Mouse (Mus musculus) forebrain, embryonic 12.5 days (tissue): Measurements from ENCODE around the gene Mtmr12. TPM values are rescaled to one million over a fixed set of nuclear protein-coding genes. Genes with fewer than 3 reads are reported as not detected.
A peak's percentile ranks its signal among the peaks of the same experiment; 100 is the strongest.

Experiments
- ATAC-seq: fragments of 200-750 bp; cut with Nextera tagmentation; 2 replicates; pipeline ENCODE4 v1.8.0; 2017; ENCODE audit warnings: moderate TSS enrichment; ENCODE audit not compliant: low FRiP score
- H3K27ac ChIP-seq: fragments of 300-500 bp; sonication (generic); 2 replicates; pipeline ENCODE4 v1.5.1; 2016; ENCODE audit warnings: mild to moderate bottlenecking
- H3K27me3 ChIP-seq: fragments of 300-500 bp; sonication (generic); 2 replicates; pipeline ENCODE4 v1.6.1; 2016; ENCODE audit warnings: mild to moderate bottlenecking
- H3K36me3 ChIP-seq: fragments of 300-500 bp; sonication (generic); replicated peaks from 2 replicates; pipeline ENCODE4 v1.6.1; 2016; ENCODE audit warnings: mild to moderate bottlenecking
- H3K4me1 ChIP-seq: fragments of 300-500 bp; sonication (generic); 2 replicates; pipeline ENCODE4 v1.6.1; 2016
- H3K4me2 ChIP-seq: fragments of 300-500 bp; sonication (generic); 2 replicates; pipeline ENCODE4 v1.6.1; 2016; ENCODE audit warnings: mild to moderate bottlenecking, moderate library complexity
- H3K4me3 ChIP-seq: fragments of 300-500 bp; sonication (generic); replicated peaks from 2 replicates; pipeline ENCODE4 v1.5.1; 2016; ENCODE audit warnings: mild to moderate bottlenecking
- H3K9ac ChIP-seq: fragments of 300-500 bp; sonication (generic); 2 replicates; pipeline ENCODE4 v1.6.1; 2016; ENCODE audit warnings: mild to moderate bottlenecking
- H3K9me3 ChIP-seq: fragments of 300-500 bp; sonication (generic); 2 replicates; pipeline ENCODE4 v1.6.1; 2016
- WGBS: fragments of 180-500 bp; shearing (Covaris S2); methylation state at CpG from one replicate; pipeline ENCODE4 v1.1.7; 2016; 5-methylcytosine and 5-hydroxymethylcytosine counted together
- polyA plus RNA-seq: library from polyadenylated mRNA; unstranded; fragments of >200 nt; fragmentation: Nextera tagmentation; extraction: Ambion mirVana; gene quantifications from 2 replicates; pipeline ENCODE4 v1.2.1, GENCODE M21; 2016

Gene Mtmr12
- polyA plus RNA-seq, 1 experiment from 2014 or later = 15.7 TPM

- H3K9ac ChIP-seq = no peak overlapping the region
- H3K9me3 ChIP-seq = no peaks in the 10 kb centered on the region
- H3K4me2 ChIP-seq = no peak overlapping the region
- H3K27ac ChIP-seq = no peak overlapping the region
- H3K36me3 ChIP-seq = peaks cover 10% of the 10 kb centered on the region
- H3K27me3 ChIP-seq = no peaks in the 10 kb centered on the region
- no peak overlapping the region for H3K4me3 ChIP-seq
- ATAC-seq = no peak
- H3K4me1 ChIP-seq = peaks cover 14% of the 10 kb centered on the region
- WGBS = 76% methylated on average over 6 of the region's 6 CpGs
Measured at GRCm38 (mm10) chr15:12245580-12246359, 40.9 kb downstream of the Mtmr12 start.

GRCm38 (mm10) chr15:12246360-12247158, 41.7 kb downstream of the Mtmr12 start:
- H3K4me2 ChIP-seq = no peak overlapping the region
- WGBS = 56% methylated on average over 11 of the region's 11 CpGs
- peaks cover 14% of the 10 kb centered on the region for H3K4me1 ChIP-seq
- 0 out of 2 replicates have a peak, but pooled peaks have one; percentile 44 for ATAC-seq
- H3K36me3 ChIP-seq = peaks cover 16% of the 10 kb centered on the region
- H3K27me3 ChIP-seq = no peaks in the 10 kb centered on the region
- no peak overlapping the region for H3K4me3 ChIP-seq
- no peak overlapping the region for H3K9ac ChIP-seq
- no peaks in the 10 kb centered on the region for H3K9me3 ChIP-seq
- no peak overlapping the region; the same call in 1 of the 2 replicates for H3K27ac ChIP-seq

GRCm38 (mm10) chr15:12247159-12247603, 42.4 kb downstream of the Mtmr12 start:
- Histone ChIP-seq H3K9me3 (no peaks in the 10 kb centered on the region), H3K4me1 (peaks cover 14% of the 10 kb centered on the region), H3K36me3 (peaks cover 22% of the 10 kb centered on the region), H3K4me3 (no peak overlapping the region), H3K27ac (no peak overlapping the region), H3K27me3 (no peaks in the 10 kb centered on the region), H3K4me2 (no peak overlapping the region), H3K9ac (no peak overlapping the region)
- no peak for ATAC-seq
- 51% methylated on average over 4 of the region's 4 CpGs for WGBS

GRCm38 (mm10) chr15:12248279-12248678, 43.5 kb downstream of the Mtmr12 start:
- H3K9me3 ChIP-seq = no peaks in the 10 kb centered on the region
- 65% methylated on average over 4 of the region's 4 CpGs for WGBS
- no peaks in the 10 kb centered on the region for H3K27me3 ChIP-seq
- no peak for ATAC-seq
- peaks cover 29% of the 10 kb centered on the region for H3K36me3 ChIP-seq
- no peak overlapping the region for H3K4me3 ChIP-seq
- H3K4me1 ChIP-seq = peaks cover 14% of the 10 kb centered on the region
- H3K9ac ChIP-seq = no peak overlapping the region
- H3K27ac ChIP-seq = no peak overlapping the region
- no peak overlapping the region for H3K4me2 ChIP-seq

- H3K9ac ChIP-seq = no peak overlapping the region
- no peak for ATAC-seq
- no peak overlapping the region for H3K4me3 ChIP-seq
- peaks cover 26% of the 10 kb centered on the region for H3K36me3 ChIP-seq
- H3K27me3 ChIP-seq = no peaks in the 10 kb centered on the region
- 86% methylated on average over 5 of the region's 5 CpGs for WGBS
- no peaks in the 10 kb centered on the region for H3K9me3 ChIP-seq
- H3K4me2 ChIP-seq = no peak overlapping the region
- H3K4me1 ChIP-seq = peaks cover 14% of the 10 kb centered on the region
- no peak overlapping the region for H3K27ac ChIP-seq
Measured at GRCm38 (mm10) chr15:12250350-12250749, 45.5 kb downstream of the Mtmr12 start.

GRCm38 (mm10) chr15:12251416-12252140, 46.8 kb downstream of the Mtmr12 start:
- Histone ChIP-seq H3K9ac (no peak overlapping the region), H3K9me3 (no peaks in the 10 kb centered on the region)
- ATAC-seq = no peak

GRCm38 (mm10) chr15:12252141-12252489, 47.3 kb downstream of the Mtmr12 start:
- no peak overlapping the region for H3K9ac ChIP-seq
- H3K4me1 ChIP-seq = peaks cover 5% of the 10 kb centered on the region; the same call in 1 of the 2 replicates
- no peaks in the 10 kb centered on the region for H3K9me3 ChIP-seq
- no peak overlapping the region for H3K4me3 ChIP-seq
- WGBS = 95% methylated on average over 2 of the region's 2 CpGs
- no peak overlapping the region for H3K4me2 ChIP-seq
- no peaks in the 10 kb centered on the region for H3K27me3 ChIP-seq
- ATAC-seq = no peak
- no peak overlapping the region for H3K27ac ChIP-seq
- peaks cover 26% of the 10 kb centered on the region for H3K36me3 ChIP-seq

More at GRCm38 (mm10) chr15:12251416-12252140, 46.8 kb downstream of the Mtmr12 start:
- Histone ChIP-seq H3K4me1 (peaks cover 11% of the 10 kb centered on the region), H3K4me2 (no peak overlapping the region), H3K36me3 (peaks cover 23% of the 10 kb centered on the region), H3K27me3 (no peaks in the 10 kb centered on the region), H3K27ac (no peak overlapping the region), H3K4me3 (no peak overlapping the region)
- WGBS = 93% methylated on average over 15 of the region's 15 CpGs

- no peaks in the 10 kb centered on the region for H3K9me3 ChIP-seq
- no peak overlapping the region for H3K9ac ChIP-seq
- no peak overlapping the region for H3K4me2 ChIP-seq
- no peak for ATAC-seq
- WGBS = 92% methylated on average over 16 of the region's 16 CpGs
- H3K27ac ChIP-seq = no peak overlapping the region
- no peaks in the 10 kb centered on the region for H3K4me1 ChIP-seq
- no peak overlapping the region for H3K4me3 ChIP-seq
- no peaks in the 10 kb centered on the region for H3K27me3 ChIP-seq
- H3K36me3 ChIP-seq = peaks cover 57% of the 10 kb centered on the region
Measured at GRCm38 (mm10) chr15:12257730-12258494, 53.1 kb downstream of the Mtmr12 start.

GRCm38 (mm10) chr15:12263056-12263455, 58.2 kb downstream of the Mtmr12 start:
- no peaks in the 10 kb centered on the region for H3K9me3 ChIP-seq
- no peak overlapping the region for H3K4me3 ChIP-seq
- H3K4me1 ChIP-seq = no peaks in the 10 kb centered on the region
- no peaks in the 10 kb centered on the region for H3K27me3 ChIP-seq
- H3K27ac ChIP-seq = no peak overlapping the region
- ATAC-seq = no peak
- peaks cover 87% of the 10 kb centered on the region for H3K36me3 ChIP-seq
- no peak overlapping the region for H3K4me2 ChIP-seq
- 91% methylated on average over 3 of the region's 3 CpGs for WGBS
- H3K9ac ChIP-seq = no peak overlapping the region

GRCm38 (mm10) chr15:12266460-12266859, 61.6 kb downstream of the Mtmr12 start:
- H3K27me3 ChIP-seq = no peaks in the 10 kb centered on the region
- WGBS = 88% methylated on average over 8 of the region's 8 CpGs
- no peaks in the 10 kb centered on the region for H3K4me1 ChIP-seq
- no peak for ATAC-seq
- H3K9ac ChIP-seq = no peak overlapping the region
- H3K9me3 ChIP-seq = no peaks in the 10 kb centered on the region
- H3K27ac ChIP-seq = no peak overlapping the region
- H3K4me2 ChIP-seq = no peak overlapping the region
- no peak overlapping the region for H3K4me3 ChIP-seq
- H3K36me3 ChIP-seq = peaks cover 79% of the 10 kb centered on the region

GRCm38 (mm10) chr15:12268021-12268420, 63.2 kb downstream of the Mtmr12 start:
- Histone ChIP-seq H3K9ac (no peak overlapping the region), H3K27me3 (no peaks in the 10 kb centered on the region), H3K9me3 (no peaks in the 10 kb centered on the region), H3K4me2 (no peak overlapping the region), H3K27ac (no peak overlapping the region), H3K4me3 (no peak overlapping the region), H3K36me3 (peaks cover 65% of the 10 kb centered on the region), H3K4me1 (no peaks in the 10 kb centered on the region)
- 57% methylated on average over 1 of the region's 1 CpGs for WGBS
- 0 out of 2 replicates have a peak, but pooled peaks have one; percentile 53 for ATAC-seq
